Mouse (Mus musculus): ENCODE results near the gene Man1a. TPM values are rescaled to one million over a fixed set of nuclear protein-coding genes. Genes with fewer than 3 reads are reported as not detected.
A peak's percentile ranks its signal among the peaks of the same experiment; 100 is the strongest.

The Man1a gene
- total RNA-seq, 2 experiments from 2014 or later, result 15.4 to 18.1 TPM

DNA sequence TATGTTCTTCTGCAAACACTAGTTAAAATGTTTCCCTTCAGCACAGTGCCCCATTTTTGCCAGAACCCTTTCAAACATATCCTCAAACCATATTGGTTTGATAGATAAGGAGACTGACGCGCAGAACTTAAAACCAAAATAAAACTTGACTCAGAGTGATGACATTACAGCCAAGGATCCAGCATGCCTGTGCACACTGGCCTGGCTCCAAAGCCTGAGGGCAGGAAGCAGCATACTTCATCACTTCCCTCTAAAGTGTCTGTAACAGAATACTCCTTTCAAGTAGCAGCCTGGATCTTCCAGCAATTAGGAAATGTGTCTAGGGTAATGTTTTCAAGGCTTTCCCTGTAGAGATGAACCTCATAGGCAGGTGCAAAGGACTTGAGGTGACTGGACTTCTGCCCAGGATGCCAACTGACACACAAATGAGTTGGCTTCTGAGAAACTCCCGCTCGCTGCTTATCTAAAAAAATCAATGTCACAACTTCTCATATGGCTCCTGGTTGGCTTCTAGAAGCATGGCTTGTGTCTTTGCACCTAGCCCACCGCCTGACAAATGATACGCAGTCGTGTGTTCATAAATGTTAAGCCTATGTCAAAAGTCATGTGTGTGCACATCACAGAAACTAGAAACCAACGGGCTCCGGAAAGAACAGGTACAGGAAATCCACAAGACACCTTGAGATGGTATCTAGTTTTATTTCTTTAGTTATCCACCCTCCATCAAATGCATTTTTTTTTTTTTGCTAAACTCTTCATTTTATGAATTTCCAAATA is 43.9 kb downstream of the Man1a start:
- peak; percentile 50 for DNase-seq
- intact Hi-C loops (cut with DNase I; ENCODE audit: low total_unique reads), result no loop called here

GRCm38 (mm10) chr10:54028866-54029265 is 47.5 kb downstream of the Man1a start:
- intact Hi-C loops (cut with DNase I; ENCODE audit: low total_unique reads), result no loop called here
- DNase-seq, result no peak

- intact Hi-C loops (cut with DNase I; ENCODE audit: low total_unique reads), result no loop called here
- no peak for DNase-seq
These were observed 49.5 kb downstream of the Man1a start for GRCm38 (mm10) chr10:54026738-54027427.

DNA sequence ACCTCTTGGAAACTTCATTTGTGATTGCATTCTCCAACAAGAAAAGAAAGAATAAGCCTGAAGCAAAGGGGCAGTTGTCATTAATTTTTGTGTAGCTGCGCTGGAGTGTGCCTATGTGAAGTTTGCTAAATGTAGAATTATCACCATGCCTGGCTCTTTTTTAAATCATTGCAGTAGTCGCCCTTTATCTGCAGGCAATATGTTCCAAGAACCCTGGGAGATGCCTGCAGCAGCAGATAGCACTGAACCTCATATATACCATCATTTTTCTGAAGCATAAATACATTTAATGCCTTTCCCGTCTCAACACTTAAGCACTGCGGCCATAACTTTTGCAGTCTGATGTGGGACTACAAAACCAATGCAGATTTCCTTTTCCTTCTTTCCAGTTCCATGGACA is 50.3 kb downstream of the Man1a start:
- no peak for DNase-seq
- intact Hi-C loops (cut with DNase I; ENCODE audit: low total_unique reads), result no loop called here

DNA sequence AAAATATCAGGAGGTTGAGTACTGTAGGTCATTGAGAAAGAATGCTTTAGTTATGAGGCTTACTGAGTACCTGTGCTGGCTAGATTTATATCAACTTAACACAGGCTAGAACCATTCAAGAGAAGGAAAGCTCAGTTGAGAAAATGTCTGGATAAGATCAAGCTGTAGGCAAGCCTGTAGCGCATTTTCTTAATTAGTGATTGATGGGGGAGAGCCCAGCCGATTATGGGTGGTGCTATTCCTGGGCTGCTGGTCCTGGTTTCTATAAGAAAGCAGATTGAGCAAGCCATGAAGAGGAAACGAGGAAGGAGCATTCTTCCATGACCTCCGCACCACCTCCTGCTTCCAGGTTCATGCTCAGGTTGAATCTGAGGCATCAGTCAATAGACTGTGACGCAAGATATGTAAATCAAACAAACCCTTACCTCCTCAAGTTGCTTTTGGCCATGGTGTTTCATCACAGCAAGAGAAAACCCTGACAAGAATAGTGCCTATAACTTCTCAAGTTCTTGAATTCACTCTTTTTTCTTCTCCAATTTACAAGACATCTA is 58.4 kb downstream of the Man1a start:
- intact Hi-C loops (cut with DNase I; ENCODE audit: low total_unique reads), result no loop called here
- DNase-seq, result no peak

DNA sequence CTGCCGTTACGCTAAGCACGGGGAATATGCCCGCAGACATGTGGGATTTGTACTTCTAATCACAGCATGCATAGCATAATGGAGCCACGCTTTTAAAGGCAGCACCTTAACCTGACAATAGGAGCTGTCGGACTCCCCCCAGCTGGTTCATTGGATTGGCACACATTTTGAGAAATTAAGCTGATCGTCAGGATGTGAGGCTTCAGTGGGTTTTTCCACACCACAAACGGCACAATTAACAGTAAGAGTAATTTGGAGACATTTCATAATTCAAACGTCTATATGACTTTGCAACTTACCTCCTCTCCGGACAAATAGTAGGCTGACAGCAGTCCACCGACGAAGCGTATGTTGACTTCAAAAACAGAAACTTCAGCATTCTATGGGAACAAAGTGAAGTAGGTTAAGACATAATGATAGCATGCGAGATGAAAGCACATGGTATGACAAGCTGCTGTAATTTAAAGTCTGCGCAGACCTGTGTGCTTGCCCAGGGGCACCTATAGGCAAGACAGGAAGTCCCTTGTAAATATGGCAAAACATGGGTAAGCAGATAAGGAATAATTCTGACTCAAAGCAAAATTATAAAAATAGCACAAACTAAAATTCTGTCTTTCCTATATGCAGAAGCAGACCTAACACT is 62.2 kb downstream of the Man1a start:
- intact Hi-C loops (cut with DNase I; ENCODE audit: low total_unique reads), result no loop called here
- DNase-seq, result no peak

GRCm38 (mm10) chr10:54013143-54013791 is 63.1 kb downstream of the Man1a start:
- intact Hi-C loops (cut with DNase I; ENCODE audit: low total_unique reads), result no loop called here
- DNase-seq, result no peak

GRCm38 (mm10) chr10:54009154-54009553 is 67.3 kb downstream of the Man1a start:
- intact Hi-C loops (cut with DNase I; ENCODE audit: low total_unique reads), result no loop called here
- DNase-seq, result no peak

DNA sequence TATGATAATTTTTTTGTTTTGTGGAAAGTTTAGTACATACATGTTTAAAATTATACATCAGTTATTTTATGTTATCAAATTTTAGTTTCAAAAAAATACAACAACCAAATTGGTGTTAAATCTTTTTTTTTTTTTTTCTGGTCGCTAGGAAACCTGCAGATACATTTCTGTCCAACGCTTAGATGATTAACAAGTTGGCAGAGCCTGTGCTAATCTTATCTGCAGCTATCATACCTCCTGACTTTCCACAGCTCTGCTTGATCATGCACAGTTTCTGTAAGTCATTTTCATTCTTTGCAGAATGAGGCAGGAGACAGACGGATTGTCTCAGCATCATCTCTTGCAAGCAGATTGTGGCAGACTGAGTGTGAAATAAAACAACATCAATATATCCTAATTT is 69.5 kb downstream of the Man1a start:
- intact Hi-C loops (cut with DNase I; ENCODE audit: low total_unique reads), result no loop called here
- DNase-seq, result no peak

DNA sequence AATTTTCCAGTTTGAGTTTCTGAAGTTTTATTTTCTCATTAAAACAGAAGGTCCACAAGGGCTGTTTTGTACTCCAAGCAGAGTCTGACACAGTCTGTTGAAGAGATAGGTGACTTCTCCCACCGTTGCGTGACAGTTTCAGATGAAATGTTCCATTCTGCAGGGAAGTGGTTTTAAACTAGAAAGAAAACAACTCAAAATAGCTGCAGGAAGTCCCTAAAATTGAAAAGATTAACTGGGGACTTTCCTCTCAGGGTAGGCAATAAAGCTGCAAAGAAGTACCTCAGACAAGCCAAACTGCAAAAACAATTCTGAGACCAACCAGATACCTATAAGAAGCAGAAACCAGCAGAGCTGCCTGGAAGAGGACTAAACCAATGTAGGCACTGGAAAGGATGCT is 70.6 kb downstream of the Man1a start:
- intact Hi-C loops (cut with DNase I; ENCODE audit: low total_unique reads), result no loop called here
- no peak for DNase-seq

GRCm38 (mm10) chr10:54002936-54003335 is 73.5 kb downstream of the Man1a start:
- no peak for DNase-seq
- intact Hi-C loops (cut with DNase I; ENCODE audit: low total_unique reads), result no loop called here

DNA sequence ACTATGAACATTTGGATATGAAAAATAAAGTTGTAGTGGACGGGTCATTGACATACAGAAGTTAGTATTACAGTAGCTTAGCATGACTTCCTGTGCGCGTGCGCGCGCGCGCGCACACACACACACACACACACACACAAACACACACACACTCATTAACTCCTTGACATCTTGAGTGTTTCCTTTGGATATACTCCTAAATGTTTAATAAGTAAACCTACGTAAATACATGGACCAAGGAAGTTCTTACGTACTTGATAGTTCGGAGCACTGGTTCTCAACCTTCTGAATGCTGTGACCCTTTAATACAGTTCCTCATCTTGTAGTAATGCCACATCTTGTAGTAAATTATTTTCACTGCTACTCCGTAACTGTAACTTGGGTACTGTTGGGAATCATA is 79.1 kb downstream of the Man1a start:
- intact Hi-C loops (cut with DNase I; ENCODE audit: low total_unique reads), result no loop called here
- DNase-seq, result no peak

- no peak for DNase-seq
- intact Hi-C loops (cut with DNase I; ENCODE audit: low total_unique reads), result no loop called here
These were observed 80.2 kb downstream of the Man1a start for GRCm38 (mm10) chr10:53996216-53996615.

GRCm38 (mm10) chr10:53994591-53994990 is 81.8 kb downstream of the Man1a start:
- intact Hi-C loops (cut with DNase I; ENCODE audit: low total_unique reads), result no loop called here
- DNase-seq, result no peak

DNA sequence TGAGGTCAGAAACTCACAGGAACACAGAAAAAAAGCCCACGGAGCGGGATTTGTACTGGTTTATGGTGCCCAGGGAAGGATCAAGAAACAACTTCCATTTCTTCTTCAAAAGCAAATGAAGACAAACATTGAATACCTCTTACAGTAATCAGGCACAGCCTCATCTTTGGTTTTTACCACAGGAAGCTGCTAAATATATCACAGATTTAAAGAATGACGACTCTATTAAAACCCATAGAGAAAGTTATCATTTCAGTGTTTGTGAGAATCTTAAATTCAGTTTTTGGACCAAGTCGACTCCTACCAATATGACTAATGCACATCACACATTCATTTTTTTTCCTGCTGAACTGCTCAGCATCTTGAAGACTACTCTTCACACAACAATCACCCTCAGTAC is 86.0 kb downstream of the Man1a start:
- intact Hi-C loops (cut with DNase I; ENCODE audit: low total_unique reads), result no loop called here
- no peak for DNase-seq

GRCm38 (mm10) chr10:53984894-53985293 is 91.5 kb downstream of the Man1a start:
- DNase-seq, result no peak
- intact Hi-C loops (cut with DNase I; ENCODE audit: low total_unique reads), result no loop called here

DNA sequence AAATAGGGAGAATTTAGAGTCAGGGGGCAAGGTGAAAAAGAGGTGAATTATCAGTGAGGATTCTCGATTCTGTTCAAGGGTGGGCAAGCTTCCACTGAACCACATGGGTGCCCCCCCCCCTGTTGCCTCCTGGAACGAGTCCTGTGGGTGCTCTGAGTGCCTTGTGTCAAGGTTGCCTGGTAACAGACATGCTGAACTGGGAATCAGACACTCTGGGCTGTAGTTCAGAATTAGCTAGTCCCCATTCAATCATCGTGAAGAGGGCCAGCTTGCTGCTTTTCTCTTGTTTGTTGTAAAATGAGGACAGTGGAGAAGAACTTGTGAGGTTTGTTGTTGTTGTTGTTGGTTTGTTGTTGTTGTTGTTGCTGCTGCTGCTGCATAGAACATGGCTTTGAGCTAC is 92.3 kb downstream of the Man1a start:
- intact Hi-C loops (cut with DNase I; ENCODE audit: low total_unique reads), result no loop called here
- no peak for DNase-seq

GRCm38 (mm10) chr10:53978647-53979046 is 97.8 kb downstream of the Man1a start:
- intact Hi-C loops (cut with DNase I; ENCODE audit: low total_unique reads), result no loop called here
- no peak for DNase-seq

- DNase-seq, result no peak
- intact Hi-C loops (cut with DNase I; ENCODE audit: low total_unique reads), result no loop called here
These were observed 102.2 kb downstream of the Man1a start for GRCm38 (mm10) chr10:53974180-53974579.

GRCm38 (mm10) chr10:53959759-53960158 is 116.7 kb downstream of the Man1a start:
- DNase-seq, result no peak
- intact Hi-C loops (cut with DNase I; ENCODE audit: low total_unique reads), result no loop called here

All from gastrocnemius, postnatal 14 days (tissue).